Mouse (Mus musculus) bone marrow, adult 2 months (tissue): ENCODE measurements around the gene Depdc5. TPM values are rescaled to one million over a fixed set of nuclear protein-coding genes. Genes with fewer than 3 reads are reported as not detected.
"Not testable (repeated sequence)": the region's sequence is repeated elsewhere in the genome, so short reads cannot be mapped to it uniquely, and the experiment has no call there.

Experiments used
- H3K27ac ChIP-seq: fragments of 200-500 bp; 2 replicates; pipeline ENCODE4 v1.5.1; 2012; ENCODE audit warnings: low read depth, mild to moderate bottlenecking, control low read depth, inconsistent platforms, low read length; ENCODE audit not compliant: control insufficient read depth, poor library complexity, insufficient read depth
- H3K4me1 ChIP-seq: fragments of 200-500 bp; 2 replicates; pipeline ENCODE4 v1.6.1; 2011; ENCODE audit warnings: low read length; ENCODE audit not compliant: control insufficient read depth, insufficient read depth
- H3K4me3 ChIP-seq: fragments of 200-500 bp; replicated peaks from 2 replicates; pipeline ENCODE3; 2011; ENCODE audit warnings: mild to moderate bottlenecking, low read depth, low read length, control low read depth; ENCODE audit not compliant: control insufficient read depth
- CTCF ChIP-seq: fragments of 200-500 bp; IDR thresholded peaks from 2 replicates; pipeline ENCODE4 v1.5.1; 2011; ENCODE audit warnings: low read length, control low read depth; ENCODE audit not compliant: control insufficient read depth, insufficient read depth
- POLR2A ChIP-seq: fragments of 200-500 bp; IDR thresholded peaks from 2 replicates; pipeline ENCODE4 v1.6.1; 2011; ENCODE audit warnings: low read depth, mild to moderate bottlenecking, control low read depth, low read length, borderline replicate concordance; ENCODE audit not compliant: control insufficient read depth
- WGBS: fragments of 180-500 bp; shearing (Covaris S2); methylation state at CpG from one replicate; pipeline ENCODE4 v1.1.7; 2018; 5-methylcytosine and 5-hydroxymethylcytosine counted together
- polyA plus RNA-seq: library from polyadenylated mRNA; stranded (reverse); fragments of >200 nt; gene quantifications from 2 replicates; pipeline ENCODE4 v1.2.4, GENCODE M21; 2011; ENCODE audit warnings: low replicate concordance; ENCODE audit not compliant: missing spikeins, insufficient read depth, insufficient read length

The Depdc5 gene
- polyA plus RNA-seq, 1 experiment = 26.8 TPM

GRCm38 (mm10) chr5:33019426-33019821 lies 155.9 kb downstream of the Depdc5 start:
- WGBS = under 1% methylated on average over 12 of the region's 12 CpGs
- H3K27ac ChIP-seq = peak overlapping the region; percentile 100
- TF ChIP-seq POLR2A (no peak), CTCF (no peak)
- peak overlapping the region; percentile 75 for H3K4me3 ChIP-seq
- H3K4me1 ChIP-seq = peaks cover 2% of the 10 kb centered on the region; the same call in 1 of the 2 replicates

- H3K4me3 ChIP-seq = peak overlapping the region; percentile 4
- TF ChIP-seq POLR2A (no peak), CTCF (peak; percentile 58)
- peaks cover 2% of the 10 kb centered on the region; the same call in 1 of the 2 replicates for H3K4me1 ChIP-seq
- WGBS = 54% methylated on average over 2 of the region's 2 CpGs
- no peak overlapping the region for H3K27ac ChIP-seq
These were observed 158.1 kb downstream of the Depdc5 start for GRCm38 (mm10) chr5:33021622-33022021.

GRCm38 (mm10) chr5:33023337-33023736 lies 159.8 kb downstream of the Depdc5 start:
- Histone ChIP-seq H3K27ac (no peak overlapping the region), H3K4me1 (no peaks in the 10 kb centered on the region; the same call in 1 of the 2 replicates), H3K4me3 (no peak overlapping the region)
- TF ChIP-seq CTCF (no peak), POLR2A (no peak)
- 82% methylated on average over 4 of the region's 4 CpGs for WGBS

- H3K4me1 ChIP-seq = no peaks in the 10 kb centered on the region; the same call in 1 of the 2 replicates
- WGBS = 31% methylated on average over 5 of the region's 5 CpGs
- H3K27ac ChIP-seq = no peak overlapping the region
- no peak overlapping the region for H3K4me3 ChIP-seq
- TF ChIP-seq CTCF (no peak), POLR2A (no peak)
These were observed 161.0 kb downstream of the Depdc5 start for GRCm38 (mm10) chr5:33024474-33024873.

- no peak for TF ChIP-seq POLR2A
- TF ChIP-seq CTCF = no peak
- Histone ChIP-seq H3K27ac (no peak overlapping the region), H3K4me1 (no peaks in the 10 kb centered on the region; the same call in 1 of the 2 replicates), H3K4me3 (no peak overlapping the region)
- 78% methylated on average over 2 of the region's 2 CpGs for WGBS
These were observed 165.2 kb downstream of the Depdc5 start for GRCm38 (mm10) chr5:33028656-33029055.

GRCm38 (mm10) chr5:33030425-33031175 lies 167.1 kb downstream of the Depdc5 start:
- WGBS = 81% methylated on average over 4 of the region's 4 CpGs
- no peak overlapping the region for H3K27ac ChIP-seq
- TF ChIP-seq POLR2A (no peak), CTCF (no peak)
- no peaks in the 10 kb centered on the region; the same call in 1 of the 2 replicates for H3K4me1 ChIP-seq
- no peak overlapping the region for H3K4me3 ChIP-seq

GRCm38 (mm10) chr5:33032036-33032773 lies 168.7 kb downstream of the Depdc5 start:
- WGBS = 73% methylated on average over 10 of the region's 10 CpGs
- H3K4me3 ChIP-seq = no peak overlapping the region

GRCm38 (mm10) chr5:33033121-33033520 lies 169.6 kb downstream of the Depdc5 start:
- WGBS = 1% methylated on average over 4 of the region's 4 CpGs
- peak; percentile 97 for TF ChIP-seq CTCF
- no peak for TF ChIP-seq POLR2A
- Histone ChIP-seq H3K27ac (no peak overlapping the region), H3K4me1 (no peaks in the 10 kb centered on the region; the same call in 1 of the 2 replicates), H3K4me3 (no peak overlapping the region)

More at GRCm38 (mm10) chr5:33032036-33032773, 168.7 kb downstream of the Depdc5 start:
- Histone ChIP-seq H3K4me1 (no peaks in the 10 kb centered on the region; the same call in 1 of the 2 replicates), H3K27ac (no peak overlapping the region)
- TF ChIP-seq CTCF = no peak
- TF ChIP-seq POLR2A = no peak

GRCm38 (mm10) chr5:33033633-33034032 lies 170.1 kb downstream of the Depdc5 start:
- H3K4me1 ChIP-seq, H3K4me3 ChIP-seq, H3K27ac ChIP-seq: not testable (repeated sequence)
- WGBS = 31% methylated on average over 8 of the region's 8 CpGs
